Mouse (Mus musculus) left cerebral cortex, postnatal 25 days (tissue): Measurements from ENCODE around the gene Tmc6. TPM values are rescaled to one million over a fixed set of nuclear protein-coding genes. Genes with fewer than 3 reads are reported as not detected.
"Not testable (repeated sequence)": the region's sequence is repeated elsewhere in the genome, so short reads cannot be mapped to it uniquely, and the experiment has no call there.

ENCODE experiments used
- DNase-seq, 2 experiments: peaks; one replicate each; pipeline ENCODE4 v3.0.0; 2022; ENCODE audit warnings: low spot score in 2 of 2, mixed read lengths in 1 of 2
- intact Hi-C: fragments of 180-260 bp; cut with DNase I; formaldehyde crosslinking; loops from one replicate; pipeline ENCODE4 v1.15.1; 2025
- total RNA-seq, 2 experiments: library from RNA; stranded (reverse); gene quantifications; 2 replicates each; pipeline ENCODE4 v1.2.3; 2021

The Tmc6 gene
- total RNA-seq, 2 experiments from 2014 or later, result 4.2 to 6.2 TPM

- peak in 1 of 2 experiments; percentile 31 for DNase-seq
- intact Hi-C loops, result not testable (repeated sequence)
Measured at GRCm38 (mm10) chr11:117815850-117816249, 33.9 kb upstream of the Tmc6 start.

DNA sequence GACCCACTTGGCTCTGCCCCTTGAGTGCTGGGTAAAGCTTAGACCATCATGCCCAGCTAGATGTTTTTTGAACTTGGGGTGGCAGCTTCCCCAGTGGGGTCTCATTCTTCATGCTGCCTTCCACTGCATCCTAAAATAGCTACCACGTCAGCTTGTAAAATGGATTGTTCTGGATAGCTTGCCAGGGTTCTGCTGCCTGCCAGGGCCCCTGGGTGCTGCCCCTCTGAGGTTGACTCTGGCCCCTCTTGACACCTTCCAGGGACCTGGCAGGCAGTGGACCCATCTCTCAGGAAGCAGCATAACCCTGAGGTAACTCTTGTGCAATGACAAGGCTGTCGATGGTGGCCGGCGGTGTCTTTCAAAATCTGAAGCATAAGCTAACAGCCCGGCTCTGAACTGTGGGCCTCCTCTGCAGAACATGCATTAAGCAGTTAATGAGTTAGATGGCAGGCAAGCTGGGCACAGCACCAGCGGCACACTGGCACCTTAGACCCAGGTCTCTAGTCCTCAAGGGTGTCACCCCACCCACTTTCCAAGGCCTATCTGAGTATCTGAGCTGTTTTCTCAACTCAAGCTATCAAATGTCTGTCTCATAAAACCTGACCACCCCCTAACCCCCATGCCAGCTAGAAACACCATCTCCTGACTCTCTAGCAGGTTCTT is 32.8 kb upstream of the Tmc6 start:
- no peak for DNase-seq
- intact Hi-C loops, result no loop called here

DNA sequence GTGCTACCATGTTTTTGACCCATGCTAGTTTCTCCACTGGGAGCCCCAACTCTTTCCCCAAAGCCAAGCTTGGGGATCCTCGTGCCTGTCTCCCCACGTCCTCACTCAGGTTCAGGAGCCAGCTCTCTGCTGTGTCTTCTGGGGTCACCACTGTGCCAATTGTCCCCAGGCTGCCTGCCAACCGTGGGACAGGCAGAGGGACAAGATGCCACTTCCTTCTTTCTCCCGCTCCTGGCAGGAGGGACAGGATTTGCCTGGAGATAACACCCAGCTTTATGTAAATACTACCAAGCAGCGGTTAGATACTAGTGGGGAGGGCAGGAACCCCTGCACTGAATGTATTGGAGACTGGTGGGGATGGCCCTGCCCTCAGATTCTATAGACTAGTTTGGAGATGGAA is 31.9 kb upstream of the Tmc6 start:
- no peak for DNase-seq
- intact Hi-C loops, result no loop called here

GRCm38 (mm10) chr11:117810401-117811046 is 28.5 kb upstream of the Tmc6 start:
- intact Hi-C loops, result no loop called here
- DNase-seq, result peak; percentile 56 to 57

GRCm38 (mm10) chr11:117809407-117810311 is 27.7 kb upstream of the Tmc6 start, which contains the start of the genes Gm20708 and Syngr2:
Gene Gm20708, plus strand, starts transcription at chr11:117809668.
Gene Syngr2, plus strand, starts transcription at chr11:117809668.
- intact Hi-C loops, result no loop called here
- peak in 1 of 2 experiments; percentile 38 for DNase-seq

DNA sequence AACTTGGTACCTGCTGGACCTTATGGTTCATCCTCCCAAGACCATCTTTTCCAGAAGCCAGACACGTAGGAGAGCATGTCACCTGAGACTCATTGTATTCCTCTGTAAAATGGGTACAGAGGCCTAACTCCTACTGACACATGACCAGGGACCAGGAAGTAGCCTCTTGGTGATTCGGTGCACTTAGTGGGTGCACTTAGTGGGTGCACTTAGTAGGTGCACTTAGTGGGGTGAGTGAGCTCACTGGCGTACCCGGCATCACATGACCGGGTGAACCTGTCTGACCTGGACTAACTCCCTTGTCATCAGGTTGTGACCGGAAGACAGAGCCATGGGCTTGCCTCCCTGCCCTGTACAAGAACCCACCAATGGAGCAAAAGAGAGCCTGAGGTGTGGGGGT is 24.8 kb upstream of the Tmc6 start:
- DNase-seq, result no peak
- intact Hi-C loops, result no loop called here

GRCm38 (mm10) chr11:117803166-117803688 is 21.2 kb upstream of the Tmc6 start:
- intact Hi-C loops, result no loop called here

GRCm38 (mm10) chr11:117801650-117802049 is 19.7 kb upstream of the Tmc6 start:
- intact Hi-C loops, result no loop called here
- no peak for DNase-seq

More at GRCm38 (mm10) chr11:117803166-117803688, 21.2 kb upstream of the Tmc6 start:
- no peak for DNase-seq

DNA sequence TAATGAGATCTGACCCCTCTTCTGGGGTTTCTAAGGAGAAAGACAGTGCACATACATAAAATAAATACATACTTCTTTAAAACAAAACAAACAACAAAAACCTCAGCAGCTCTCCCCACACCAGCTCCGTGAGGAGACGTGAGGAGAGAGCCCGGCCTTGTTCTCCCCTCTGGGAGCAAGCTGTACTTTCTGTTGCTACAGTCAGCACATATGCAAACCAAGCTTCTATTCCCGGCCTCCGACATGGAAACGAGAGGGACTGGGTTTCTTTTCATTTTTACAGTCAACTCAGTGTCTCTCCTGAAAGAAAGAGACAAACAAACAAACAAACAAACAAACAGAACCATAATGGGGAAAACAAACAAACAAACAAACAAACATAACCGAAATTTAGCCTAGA is 18.0 kb upstream of the Tmc6 start:
- intact Hi-C loops, result no loop called here
- DNase-seq, result no peak

DNA sequence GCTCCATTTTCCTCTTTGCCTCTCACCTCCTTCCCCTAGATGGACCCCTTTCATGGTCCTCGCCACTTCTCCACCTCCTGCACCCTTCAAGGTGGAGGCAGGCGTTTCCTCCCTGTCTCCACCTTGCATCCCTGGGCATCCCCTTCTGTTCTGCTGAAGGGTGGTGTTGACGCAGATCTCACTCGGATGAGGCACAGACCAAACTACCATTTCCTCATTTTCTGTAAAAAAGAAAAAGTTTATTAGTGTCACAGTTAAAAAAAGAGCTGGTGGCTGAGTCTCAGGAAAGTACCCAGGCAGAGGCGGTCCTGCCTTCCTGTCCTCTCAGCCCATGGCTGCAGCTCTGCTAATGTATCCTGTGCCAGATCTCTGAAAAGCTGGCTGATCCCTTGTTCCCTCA is 17.2 kb upstream of the Tmc6 start:
- intact Hi-C loops, result no loop called here
- DNase-seq, result no peak

DNA sequence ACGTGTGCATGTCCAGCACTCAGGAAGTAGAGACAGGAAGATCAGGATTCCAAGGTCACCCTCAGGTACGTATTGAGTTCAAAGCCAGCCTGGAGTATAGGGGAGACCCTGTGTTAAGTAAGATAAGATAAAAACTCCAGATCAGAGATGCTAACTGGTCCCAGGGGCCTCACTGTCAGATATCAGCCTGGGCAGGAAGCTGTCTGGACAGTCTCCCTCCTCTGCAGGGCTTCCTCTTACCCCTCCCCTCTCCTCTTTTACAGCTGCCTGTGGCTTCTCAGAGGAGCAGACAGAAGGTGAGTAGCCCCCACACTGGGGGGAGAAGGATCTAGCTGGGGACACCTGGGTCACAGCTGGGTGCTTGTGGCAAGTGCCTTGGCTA is 16.2 kb upstream of the Tmc6 start:
- intact Hi-C loops, result no loop called here
- no peak for DNase-seq

DNA sequence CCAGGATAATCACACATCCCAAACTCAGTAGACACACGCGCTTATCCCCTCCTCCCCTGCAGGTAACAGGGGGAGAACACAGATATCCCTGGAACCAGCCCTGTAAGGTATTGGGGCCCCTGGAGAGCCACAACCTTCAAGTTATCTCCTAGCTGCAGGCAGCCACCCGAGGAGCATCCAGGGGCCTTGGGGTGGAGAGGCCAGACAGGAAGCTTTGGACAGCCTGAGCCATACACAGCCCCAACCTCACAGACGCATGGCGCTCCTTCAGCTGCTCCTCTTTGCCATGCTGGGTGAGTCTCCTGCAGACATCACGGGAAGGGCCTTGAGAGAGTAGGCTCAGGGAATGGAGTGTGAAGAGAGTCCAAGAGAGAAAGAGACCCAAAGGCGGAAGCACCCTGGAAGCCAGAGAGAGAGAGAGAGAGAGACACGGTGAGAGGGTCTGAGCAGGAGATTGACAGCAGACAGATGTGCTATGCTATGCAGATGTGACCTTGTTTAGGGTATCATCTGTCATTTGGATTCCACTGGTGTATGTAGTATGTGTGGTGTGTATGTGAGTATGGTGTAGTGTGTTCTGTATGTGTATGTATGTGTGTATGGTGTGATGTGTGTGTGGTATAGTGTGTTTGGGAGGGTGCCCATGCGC is 15.6 kb upstream of the Tmc6 start, which contains the start of gene 6030468B19Rik:
TSS of gene 6030468B19Rik (plus strand) at position 150 of the 649 bp plus-strand sequence.
- intact Hi-C loops, result no loop called here

DNA sequence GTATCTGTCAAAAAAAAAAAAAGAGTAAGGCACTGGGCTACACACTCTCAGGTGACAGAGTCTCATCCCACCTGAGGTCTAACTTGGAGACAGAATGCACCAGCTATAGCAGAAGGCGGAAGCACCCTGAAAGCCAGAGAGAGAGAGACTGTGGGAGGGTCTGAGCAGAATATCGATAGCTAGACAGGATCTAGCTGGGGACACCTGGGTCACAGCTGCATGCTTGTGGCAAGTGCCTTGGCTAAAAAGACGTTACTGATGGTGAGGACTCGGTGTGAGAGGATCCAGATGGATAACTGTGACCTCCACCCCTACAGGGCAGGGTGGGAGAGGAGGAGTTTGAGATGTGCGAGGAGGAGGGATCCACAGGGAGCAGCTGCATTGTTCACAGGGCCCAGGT is 15.0 kb upstream of the Tmc6 start:
- intact Hi-C loops, result no loop called here
- DNase-seq, result no peak

More for the DNA sequence above, 15.6 kb upstream of the Tmc6 start, which contains the start of gene 6030468B19Rik:
- DNase-seq, result no peak

DNA sequence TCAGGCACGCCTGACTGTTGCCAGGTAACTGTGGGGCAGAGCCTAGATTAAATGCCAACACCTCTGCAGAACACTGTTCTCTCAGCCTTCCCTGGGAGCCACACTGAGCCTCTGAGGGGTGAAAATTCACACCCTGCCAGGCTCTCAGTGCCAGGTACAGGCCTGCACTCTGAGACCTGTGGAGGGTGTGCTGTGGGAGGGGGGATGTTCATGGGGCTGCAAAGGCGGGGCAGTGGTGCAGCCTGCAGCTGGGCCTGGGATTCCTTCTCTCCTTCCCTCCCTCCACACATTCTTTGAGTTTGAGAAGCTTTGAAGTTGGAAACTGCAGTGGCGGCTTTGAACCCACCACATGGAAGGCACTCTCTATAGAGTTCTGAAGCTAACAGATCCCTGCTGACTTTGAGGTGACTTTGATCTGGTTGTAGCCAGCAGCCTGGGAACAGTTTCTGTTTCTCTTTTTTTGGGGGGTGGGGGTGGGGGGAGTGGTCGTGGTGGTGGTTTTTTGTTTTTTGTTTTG is 12.1 kb upstream of the Tmc6 start:
- intact Hi-C loops, result no loop called here
- DNase-seq, result no peak

- intact Hi-C loops, result no loop called here
- no peak for DNase-seq
Measured at GRCm38 (mm10) chr11:117792281-117792888, 10.4 kb upstream of the Tmc6 start.

DNA sequence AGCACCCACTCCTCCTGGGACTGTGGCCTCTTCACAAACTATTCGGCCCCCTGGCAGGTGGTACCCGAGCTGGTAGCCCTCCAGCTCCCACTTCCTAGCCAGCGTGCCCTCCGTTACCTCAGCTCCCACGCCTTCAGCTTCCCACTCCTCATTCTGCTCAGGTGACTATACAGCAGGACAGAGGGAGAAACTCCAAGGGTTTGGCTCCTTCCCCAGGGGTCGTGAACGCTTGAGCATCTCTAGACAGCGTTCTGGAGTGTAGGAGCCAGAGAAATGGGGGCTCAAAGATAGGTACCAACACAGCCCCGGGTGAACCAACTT is 9.4 kb upstream of the Tmc6 start:
- intact Hi-C loops, result no loop called here
- DNase-seq, result no peak

GRCm38 (mm10) chr11:117790703-117791440 is 8.9 kb upstream of the Tmc6 start:
- DNase-seq, result no peak
- intact Hi-C loops, result loop anchor here (1.0 kb wide), 1 partner anchor 33 kb away; no protein-coding TSS in a partner anchor

DNA sequence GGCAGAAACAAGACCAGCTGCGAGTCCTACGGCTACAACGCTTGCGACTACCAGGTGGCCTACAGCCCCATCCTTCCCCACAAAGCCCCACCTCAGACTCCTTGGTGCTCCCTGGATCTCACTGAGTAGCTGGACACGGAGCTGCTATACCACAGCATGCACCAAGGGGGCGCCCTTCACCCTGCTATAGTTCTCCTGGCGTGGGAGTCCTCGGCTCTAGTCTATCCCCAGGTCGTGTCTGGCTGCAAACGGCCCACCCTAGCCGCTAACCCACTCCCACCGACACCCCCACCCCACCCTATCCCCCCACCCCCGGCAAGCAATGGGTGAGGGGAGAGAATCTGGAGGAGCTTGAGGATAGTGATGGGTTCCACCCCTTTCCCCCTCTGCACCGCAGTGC is 8.3 kb upstream of the Tmc6 start:
- intact Hi-C loops, result loop anchor here (1.0 kb wide), 1 partner anchor 34 kb away; no protein-coding TSS in a partner anchor
- DNase-seq, result peak in 1 of 2 experiments; percentile 66
